Mouse (Mus musculus) G1E (cell line): ENCODE results near the gene Ccdc92.

Source experiments
- CTCF ChIP-seq: IDR thresholded peaks from 2 replicates; pipeline ENCODE4 v1.5.1; 2012; ENCODE audit warnings: low read depth, low read length, inconsistent platforms, mixed read lengths
- GATA1 ChIP-seq: IDR thresholded peaks from 2 replicates; pipeline ENCODE4 v1.6.1; 2012; ENCODE audit warnings: borderline replicate concordance, low read length, inconsistent platforms, mixed read lengths

- TF ChIP-seq CTCF (no peak), GATA1 (no peak)
Measured at GRCm38 (mm10) chr5:124844929-124845328, 17.3 kb downstream of the Ccdc92 start.
